Mouse (Mus musculus): ENCODE data around the gene Ccdc57.

The Ccdc57 gene

DNA sequence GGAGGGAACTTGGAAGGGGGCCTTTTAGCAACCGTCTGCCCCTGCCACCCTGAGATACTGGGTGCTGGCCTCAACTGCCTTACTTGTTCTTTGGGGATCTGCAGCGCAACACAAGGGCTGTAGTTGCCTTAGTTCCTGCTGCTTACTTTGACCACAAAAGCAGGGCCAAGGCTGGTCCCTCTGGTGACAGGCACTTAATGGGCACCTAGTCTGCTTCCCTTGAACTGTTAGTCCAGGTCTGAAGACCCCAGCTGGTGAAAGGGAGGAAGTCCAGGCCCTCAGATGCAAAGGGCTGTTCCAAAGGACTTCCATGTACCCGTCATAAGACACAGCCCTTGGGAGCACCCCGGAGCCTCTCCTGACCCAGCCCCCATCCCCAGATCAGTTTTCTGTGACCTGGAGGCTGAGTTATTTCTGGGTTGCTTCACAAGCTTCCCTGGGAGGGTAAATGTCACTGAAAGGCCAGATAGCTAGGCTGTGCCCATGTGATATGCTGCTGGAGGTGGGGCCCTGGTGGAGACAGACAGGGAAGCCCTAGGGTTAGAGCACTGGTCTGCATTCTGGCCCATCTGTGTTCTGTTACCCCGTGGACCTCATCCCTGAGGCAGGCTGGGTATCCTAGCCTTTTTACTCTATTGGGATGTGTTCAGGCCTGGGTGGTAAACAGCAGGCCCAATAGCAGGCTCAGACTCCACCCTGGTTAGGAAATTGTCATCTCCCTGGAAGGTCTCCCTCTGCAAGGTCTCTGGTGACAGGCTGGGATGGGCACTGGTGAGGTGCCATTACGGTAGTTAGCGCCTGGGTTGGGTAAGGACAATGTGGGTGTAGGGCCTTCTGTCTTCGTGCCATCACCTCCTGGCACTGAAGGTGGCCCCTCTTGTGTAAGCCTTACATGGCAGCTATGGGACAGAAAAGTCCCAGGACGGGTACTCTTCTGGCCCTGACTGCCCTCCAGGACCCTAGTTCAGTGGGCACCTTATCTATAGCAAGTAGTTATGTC is 19.4 kb upstream of the Ccdc57 start:
- DNase-seq (ENCODE audit: low read depth), result no peak

DNA sequence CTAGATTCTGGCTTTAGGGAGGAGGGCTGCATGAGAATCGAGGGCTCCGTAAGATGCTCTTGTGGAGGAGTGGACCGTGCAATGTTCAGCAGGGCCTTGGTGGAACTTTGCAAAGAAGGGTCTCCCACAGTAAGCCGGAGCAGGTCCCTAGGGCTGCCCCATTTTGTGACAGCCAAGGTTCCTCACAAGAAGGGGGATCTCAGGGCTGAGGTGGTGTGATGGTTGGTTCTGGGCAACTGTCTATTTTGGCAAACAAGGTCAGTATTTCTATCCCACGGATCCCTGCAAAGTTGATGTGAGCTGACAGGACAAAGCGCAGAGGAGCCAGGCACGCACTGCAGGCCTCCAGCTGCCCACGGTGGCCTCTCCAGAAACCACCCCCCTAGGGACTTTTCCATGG is 18.6 kb upstream of the Ccdc57 start:
- no peak for DNase-seq (ENCODE audit: low read depth)

DNA sequence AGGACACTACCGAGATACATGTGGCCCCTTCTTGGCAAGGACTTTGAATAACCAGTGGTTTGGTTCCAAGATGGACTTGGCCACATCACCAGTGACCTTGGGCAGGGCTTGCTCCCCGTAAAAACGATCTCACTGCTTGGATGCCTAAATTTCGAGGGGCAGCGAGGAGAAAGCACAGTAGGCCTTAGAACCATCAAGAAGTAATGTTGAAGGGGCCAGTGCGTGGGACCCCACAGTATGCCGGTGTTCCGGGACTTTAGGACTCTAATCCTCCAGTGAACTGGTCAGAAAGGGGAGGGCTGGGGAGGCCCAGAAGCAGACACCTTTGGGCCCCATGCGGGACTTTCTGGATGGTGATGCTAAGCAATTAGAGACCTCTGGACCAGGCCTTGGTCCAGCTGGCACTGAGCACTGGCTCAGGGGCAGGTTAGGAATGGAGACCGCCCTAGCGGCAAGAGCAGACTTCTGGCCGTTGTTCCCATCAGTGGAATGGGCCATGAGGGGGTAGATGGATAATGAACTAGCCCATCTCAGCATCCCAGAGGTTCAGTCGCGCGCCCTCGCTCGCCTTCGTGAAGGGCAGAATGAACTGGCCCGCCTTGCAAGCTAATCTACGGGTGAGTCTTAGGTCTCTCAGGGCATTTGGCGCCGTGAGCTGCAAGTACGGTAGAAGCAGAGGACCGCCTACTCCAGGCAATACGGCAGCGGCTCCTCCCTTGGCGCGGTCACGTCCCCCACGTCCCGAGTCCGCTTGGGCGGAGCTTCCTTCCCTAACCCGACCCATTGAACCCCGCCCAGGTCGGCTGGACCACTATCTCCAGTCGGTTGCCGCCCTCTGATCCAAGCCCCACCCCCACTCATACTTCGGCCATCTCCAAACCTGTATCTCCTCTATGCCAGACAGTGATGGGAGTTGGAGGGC is 17.9 kb upstream of the Ccdc57 start:
- peak; percentile 82 for DNase-seq (ENCODE audit: low read depth)

DNA sequence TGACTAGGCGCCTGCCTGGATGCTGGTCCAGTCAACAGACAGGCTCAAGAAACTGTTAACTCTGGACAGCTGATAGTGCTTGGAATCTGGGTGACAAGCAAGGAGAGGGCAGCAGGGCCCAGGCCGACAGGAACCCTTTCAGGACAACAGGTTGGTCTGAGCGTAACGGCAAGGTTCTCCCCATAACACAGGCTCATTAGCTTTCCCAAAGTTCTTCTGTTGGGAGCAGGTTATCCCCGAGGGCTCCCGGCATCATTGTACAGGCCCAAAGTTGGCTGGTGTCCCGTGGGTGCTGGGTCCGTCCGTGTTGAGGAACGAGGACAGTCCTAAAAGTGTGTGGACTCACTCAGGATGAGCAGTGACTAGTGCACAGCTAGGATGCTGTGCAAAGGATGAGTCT is 17.2 kb upstream of the Ccdc57 start:
- no peak for DNase-seq (ENCODE audit: low read depth)

DNA sequence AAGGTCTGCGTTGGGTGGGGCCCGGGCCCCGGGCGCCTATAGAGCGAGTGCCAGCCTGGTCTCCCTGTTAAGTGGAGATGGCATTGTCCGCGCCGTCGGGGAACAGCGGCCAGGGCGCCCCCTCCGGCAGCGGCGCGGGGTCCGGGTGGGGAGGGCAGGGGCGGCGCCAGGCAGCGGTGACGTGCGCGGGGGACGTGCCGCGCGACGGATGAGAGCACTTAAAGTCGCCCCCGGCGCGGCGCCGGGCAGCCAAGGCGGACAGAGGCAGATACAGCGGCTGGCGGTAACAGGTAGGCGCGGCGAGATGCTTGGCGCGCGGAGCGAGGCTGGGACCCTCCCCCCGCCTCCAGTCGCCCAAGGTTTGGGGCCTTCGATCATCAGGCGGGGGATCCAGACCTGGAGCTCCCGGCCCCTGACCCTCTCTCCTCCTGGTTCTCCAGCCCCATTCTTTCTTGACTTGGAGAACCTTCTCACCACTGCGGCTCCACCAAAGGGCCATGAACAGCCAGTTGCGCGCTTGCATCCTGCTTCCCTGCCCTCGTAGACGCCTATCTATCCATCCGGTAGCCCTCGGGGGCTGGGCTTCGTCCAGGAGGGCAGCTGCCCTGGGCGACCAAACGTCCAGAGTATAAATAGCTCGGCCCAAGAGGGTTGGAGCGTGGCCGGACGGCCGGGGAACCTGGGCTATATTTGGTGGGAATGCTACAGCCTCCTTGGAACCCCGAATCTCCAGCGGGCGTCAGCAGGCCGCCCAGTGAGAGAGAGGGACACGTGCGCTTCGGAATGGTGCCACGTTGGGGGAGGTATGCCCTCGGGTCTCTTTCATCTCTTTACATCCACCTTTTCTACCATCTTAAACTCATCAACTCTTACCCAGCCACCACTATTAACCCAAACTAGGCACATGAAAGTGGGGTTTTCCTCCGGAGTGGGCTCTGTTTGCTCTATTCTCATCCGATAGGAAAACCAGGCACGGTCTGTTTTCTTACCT is 16.5 kb upstream of the Ccdc57 start:
- DNase-seq (ENCODE audit: low read depth), result no peak

DNA sequence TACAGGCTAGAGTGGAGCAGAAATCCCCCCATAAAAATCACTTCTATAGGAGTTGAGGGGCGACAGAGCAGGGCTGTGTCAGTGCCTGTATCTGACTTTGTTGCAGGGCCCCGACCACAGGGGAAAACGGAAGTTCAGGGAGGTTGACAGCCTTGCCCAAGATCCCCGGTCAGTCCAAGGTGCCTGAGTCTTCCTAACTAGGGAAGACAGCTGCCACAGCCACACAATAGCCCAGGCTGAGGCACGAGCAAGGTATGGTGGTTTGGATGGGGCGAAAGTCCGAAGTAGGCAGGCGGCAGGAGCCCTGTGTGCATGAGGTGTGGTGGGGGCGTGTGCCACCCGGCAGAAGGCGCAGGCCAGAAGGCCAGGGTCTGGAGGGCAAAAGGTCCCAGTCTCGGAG is 15.7 kb upstream of the Ccdc57 start, which contains the start of gene Slc16a3:
TSS of gene Slc16a3 (plus strand) at position 153 of the 400 bp plus-strand sequence.
- DNase-seq (ENCODE audit: low read depth), result no peak

DNA sequence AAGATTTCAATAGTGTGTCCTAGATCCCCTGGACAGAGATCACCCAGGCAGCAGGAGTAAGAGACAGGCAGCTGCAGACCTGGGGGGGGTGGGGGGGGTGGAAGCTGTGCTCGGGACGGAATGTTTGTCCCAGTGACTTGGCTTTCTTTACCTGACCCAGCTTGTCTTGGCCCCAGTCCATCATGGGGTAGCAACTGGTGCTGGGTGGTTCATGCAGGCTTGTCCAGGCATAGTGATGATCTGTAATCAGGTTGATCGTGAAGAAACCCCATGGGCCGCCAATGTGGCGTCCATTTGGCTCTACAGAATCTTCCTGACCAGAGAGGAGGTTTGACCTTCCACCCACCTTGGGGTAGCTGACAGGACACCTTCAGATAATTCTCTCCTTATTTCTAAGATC is 13.3 kb upstream of the Ccdc57 start:
- no peak for DNase-seq (ENCODE audit: low read depth)

DNA sequence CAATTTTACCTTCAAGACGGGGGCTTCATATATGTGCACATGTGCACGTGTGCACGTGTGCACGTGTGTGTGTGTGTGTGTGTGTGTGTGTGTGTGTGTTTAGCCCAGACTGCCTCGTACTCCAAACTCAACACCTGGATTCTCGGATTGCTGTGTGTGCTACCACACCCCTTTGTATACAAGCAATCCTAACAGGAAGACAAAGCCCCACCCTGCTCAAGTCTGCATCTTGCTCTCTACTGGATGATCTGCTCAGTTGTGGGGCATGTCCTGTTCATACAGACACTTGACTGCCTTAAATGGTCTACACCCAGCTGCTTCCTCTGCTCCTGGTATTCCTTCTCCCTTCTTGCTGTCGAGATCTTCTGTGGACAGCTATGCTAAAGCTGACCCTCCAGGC is 12.6 kb upstream of the Ccdc57 start:
- DNase-seq (ENCODE audit: low read depth), result no peak

DNA sequence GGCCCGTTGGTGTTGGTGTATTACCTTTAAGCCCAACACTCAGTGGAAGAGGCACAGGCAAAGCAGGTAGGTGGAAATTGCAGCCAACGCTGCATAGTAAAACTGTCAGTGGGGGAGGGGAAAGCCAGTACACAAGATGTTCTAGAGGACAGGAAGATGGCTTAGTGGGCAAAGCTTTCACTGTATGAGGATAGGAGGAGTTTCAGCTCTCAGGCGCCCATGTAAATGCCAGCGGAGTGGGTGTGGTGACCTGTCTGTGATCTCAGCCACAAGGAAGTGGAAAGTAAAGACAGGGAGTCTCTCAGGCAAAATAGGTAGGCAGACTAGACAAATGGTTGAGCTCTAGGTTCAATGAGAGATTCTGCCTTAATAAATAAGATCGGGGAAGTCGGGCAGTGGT is 8.3 kb upstream of the Ccdc57 start:
- no peak for DNase-seq (ENCODE audit: low read depth)

DNA sequence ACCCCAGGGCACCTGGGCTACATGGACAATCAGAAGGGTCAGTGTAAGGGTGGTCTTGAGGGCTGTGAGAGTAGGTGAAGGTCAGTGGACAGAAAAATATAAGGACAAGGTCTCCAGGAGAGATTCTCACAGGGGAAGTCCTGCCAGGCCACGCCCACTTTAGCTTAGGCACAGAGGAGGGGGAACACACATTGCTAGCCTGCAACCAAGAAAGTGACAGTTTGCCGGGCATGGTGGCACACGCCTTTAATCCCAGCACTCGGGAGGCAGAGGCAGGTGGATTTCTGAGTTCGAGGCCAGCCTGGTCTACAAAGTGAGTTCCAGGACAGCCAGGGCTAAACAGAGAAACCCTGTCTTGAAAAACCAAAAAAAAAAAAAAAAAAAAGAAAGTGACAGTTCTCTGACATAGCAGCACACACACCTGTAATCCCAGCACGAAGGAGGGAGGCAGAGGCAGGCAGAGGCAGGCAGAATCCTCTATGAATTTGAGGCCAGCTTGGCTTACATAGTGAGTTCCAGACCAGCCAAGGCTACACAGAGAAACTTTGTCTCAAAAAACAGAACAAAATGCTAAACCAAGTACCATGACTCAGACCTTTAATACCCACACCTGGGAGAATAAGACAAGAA is 7.2 kb upstream of the Ccdc57 start:
- DNase-seq (ENCODE audit: low read depth), result no peak

DNA sequence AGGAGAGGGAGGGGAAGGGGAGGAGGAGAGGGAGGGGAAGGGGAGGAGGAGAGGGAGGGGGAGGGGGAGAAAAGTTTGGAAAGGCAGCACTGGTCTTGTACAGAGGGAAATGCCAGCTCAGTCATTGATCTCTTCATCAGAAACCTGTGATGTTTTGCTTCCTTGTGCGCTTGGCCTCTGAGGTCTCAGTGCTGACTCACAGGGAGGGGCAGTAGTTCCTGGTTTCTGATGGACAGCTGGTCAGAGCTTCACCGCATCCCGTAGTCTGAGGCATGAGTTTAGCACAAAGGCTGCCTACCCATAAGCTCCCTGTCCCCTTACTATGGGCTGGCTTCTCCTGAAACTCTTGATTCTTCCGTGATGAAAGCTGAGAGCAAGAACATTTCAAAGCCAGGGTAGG is 6.1 kb upstream of the Ccdc57 start:
- DNase-seq (ENCODE audit: low read depth), result no peak

DNA sequence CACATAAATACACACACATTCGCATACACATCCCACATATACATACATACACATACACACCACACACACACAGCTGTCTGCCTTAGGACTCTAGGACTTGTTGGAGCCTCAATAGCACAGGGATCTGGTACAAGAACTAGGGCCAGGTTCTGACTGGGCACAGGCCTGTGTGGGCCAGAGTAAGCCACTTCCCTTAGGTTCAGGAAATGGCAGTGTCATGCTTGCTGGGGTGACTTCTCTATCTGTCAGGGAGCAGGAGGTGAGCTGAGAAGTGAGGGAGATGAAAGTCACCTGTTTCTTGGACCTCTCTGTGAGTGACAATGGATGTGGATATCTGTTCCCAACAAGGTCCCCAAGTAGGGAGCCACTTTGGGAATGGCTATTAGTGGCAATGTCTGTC is 5.3 kb upstream of the Ccdc57 start:
- no peak for DNase-seq (ENCODE audit: low read depth)

DNA sequence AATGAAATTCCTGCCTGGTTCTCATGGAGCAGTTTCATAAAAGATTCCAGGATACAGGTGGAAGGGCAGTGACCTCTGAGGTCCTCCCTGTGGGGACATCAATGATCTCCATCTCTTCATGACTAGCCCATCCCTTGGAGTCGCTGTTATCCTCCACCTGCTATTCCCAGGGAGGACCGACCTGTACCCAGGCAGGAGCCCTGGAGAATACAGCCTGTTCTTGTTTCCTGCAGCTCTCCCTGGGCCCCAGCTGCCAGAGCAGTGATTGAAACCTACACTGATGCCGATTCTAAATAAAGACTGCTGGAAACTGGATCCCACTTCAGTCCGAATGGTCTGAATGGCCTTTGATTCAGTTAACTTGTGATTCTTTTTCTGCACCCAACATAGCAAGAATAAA is 1.2 kb downstream of the Ccdc57 start:
- no peak for DNase-seq (ENCODE audit: low read depth)

DNA sequence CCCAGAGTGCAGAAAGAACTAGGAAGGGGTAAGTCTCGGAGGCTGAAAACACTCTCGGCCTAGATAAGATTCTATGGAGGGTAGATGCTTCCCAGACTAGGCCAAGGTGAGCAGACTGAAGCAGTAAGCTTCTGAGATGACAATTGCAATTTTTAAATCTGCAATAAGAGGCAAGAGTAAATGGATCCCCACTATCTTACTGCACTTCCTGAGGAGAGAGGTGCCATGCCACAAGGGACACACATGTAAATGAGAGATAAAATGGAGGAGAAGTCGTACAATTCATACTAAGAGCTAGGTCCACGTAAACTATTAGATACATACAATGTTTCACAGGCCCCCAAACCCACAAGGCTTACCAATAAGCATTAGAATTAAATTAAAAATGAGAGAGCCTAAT is 4.2 kb downstream of the Ccdc57 start:
- no peak for DNase-seq (ENCODE audit: low read depth)

DNA sequence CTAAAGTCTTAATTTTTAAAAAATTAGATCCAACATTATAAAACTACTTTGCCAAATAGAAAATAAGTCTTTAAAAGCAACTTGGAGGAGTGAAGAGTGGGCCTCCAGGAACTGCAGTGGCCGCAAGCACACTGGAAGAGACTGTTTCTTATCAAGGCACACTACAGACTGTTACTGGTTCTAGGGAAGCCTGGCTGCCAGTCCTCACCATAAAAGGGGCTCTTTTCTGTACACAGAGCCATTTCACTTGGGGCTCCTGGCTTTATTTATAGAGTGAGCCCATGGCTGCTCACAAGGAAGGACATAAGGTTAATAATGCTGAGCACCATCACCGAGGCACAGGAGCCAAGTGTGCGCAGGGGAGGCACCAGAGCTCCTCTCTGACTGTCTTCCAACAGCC is 10.1 kb downstream of the Ccdc57 start:
- DNase-seq (ENCODE audit: low read depth), result no peak

DNA sequence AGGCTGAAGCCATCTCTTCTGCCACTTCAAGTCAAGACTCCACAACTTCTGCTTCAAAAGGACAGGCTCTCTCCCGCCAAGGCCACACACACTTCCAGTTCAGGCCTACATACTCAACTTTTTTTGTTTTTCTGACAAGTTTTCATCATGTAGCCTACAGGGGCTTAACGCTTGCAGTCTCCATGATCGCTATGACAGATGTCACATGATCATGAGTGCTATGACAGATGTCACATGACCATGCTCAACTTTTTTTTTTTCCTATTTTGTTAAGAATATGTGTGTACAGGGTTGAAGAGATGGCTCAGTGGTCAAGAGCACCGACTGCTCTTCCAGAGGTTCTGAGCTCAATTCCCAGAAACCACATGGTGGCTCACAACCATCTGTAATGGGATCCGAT is 14.9 kb downstream of the Ccdc57 start:
- no peak for DNase-seq (ENCODE audit: low read depth)

DNA sequence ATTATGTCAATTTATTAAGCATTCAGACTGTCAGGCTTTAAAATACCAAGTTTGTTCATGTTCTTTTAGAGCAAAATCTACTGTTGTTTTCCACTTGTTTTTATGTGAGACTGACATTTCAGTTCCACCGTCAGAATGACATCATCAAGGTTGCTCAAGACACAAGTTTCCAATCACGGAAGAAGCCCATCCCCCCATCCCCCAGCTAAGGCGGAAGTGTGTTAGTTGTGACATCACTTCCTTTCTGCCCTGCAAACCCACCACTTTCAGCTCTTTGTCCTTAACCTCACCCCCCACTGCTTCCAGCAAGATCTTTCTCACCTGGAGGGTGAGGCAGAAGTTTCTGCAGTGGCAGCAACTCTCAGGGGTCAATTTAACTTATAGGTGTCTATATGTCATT is 16.2 kb downstream of the Ccdc57 start:
- no peak for DNase-seq (ENCODE audit: low read depth)

DNA sequence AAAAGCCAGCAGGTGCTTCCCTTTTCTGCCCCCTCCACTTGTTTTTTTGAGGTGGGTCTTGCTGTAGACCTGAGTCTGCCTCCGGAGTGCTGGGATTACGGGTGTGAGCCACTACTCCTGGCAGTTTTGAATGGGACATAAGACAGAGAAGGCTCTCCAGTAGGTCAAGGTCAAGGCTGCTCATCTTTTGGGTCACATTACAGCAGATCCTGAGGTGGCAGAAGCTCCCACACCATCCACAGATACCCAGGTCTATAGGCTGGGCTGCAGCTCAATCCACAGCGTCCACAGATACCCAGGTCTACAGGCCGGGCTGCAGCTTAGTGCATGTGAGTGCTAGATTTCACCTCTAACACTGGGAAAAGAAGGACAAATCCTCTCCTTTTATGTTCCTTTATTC is 18.9 kb downstream of the Ccdc57 start:
- no peak for DNase-seq (ENCODE audit: low read depth)

DNA sequence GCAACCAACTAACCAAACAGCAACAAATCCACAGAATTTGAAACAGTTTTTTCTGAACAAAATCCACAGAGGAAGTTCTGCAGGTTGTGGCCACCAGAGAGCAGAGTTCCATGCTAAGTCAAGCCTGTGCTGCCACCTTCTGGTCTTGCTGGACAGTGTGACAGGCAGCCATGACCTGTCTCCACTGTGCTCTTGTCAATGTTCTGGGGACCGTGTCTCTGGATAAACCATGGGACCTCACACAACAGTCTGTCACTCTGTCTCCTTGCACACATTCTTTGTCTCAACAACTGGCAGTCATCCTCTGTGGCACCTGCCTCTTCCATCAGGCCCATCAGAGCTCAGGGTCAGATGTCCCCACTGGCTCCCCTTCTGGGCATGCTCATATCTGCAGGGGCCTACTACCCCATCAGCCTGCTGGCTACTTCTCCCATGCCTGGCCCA is 27.2 kb downstream of the Ccdc57 start:
- DNase-seq (ENCODE audit: low read depth), result peak; percentile 77

DNA sequence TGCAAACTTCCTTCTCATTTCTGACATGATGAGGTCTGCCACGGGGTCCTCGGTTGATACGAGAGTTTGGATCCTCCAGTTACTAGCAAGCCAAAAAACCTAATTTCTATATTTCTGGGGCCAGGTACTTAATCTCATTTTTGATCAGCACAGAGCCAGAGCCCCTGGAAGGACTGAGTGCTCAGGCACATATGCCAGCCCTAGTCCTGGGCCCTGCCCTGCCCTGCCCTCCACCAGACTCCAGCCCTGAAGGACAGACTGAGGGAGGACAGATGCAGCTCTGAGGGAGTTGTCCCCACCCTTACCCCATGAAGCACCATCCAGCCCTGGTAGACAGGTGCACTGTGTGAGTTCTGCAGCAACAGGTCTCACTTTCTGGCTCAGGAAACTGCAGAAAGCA is 28.1 kb downstream of the Ccdc57 start:
- no peak for DNase-seq (ENCODE audit: low read depth)

All from c-Kit-positive CD71-negative TER-119-negative erythroid progenitor cells, embryonic 14.5 days (primary cell).